Mouse (Mus musculus): ENCODE measurements around the gene Lrrc4.

DNA sequence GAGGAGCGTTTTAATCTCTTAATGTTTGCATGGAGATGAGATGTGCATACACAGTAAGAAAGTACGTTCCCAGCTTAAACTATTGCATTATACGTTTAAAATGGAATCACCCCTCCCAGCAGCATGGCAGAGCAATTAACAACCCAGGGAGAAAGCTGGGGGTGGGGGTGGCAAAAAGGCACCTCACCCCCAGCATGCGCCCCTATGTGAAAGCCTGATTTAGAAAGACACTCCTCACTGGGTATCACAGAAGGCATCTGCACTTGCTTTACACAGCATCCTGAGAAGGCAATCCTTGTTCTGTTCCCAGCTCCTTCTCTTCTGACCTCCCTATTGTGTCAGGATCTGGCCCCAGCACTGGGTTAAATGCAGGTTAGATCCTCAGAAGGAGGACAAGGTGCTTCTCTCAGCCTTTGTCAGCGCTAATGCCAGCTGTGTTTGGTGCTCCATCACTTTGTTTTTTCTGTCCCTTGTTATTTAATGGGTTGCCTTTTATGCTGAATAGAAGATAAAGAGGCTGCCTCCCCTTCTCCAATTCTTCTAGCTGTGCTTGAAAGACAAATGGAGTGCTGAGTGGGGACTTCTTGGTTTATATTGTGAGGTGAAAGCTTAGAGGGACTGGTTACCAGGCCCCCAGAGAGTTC, 69.3 kb downstream of the Lrrc4 start:
- no peak for TF ChIP-seq CTCF (IDR thresholded peaks at IDR 0.05; ENCODE audit: low read depth)
- no peak for TF ChIP-seq EP300 (optimal IDR thresholded peaks at IDR 0.05)
